Mouse (Mus musculus) CH12.LX (cell line): Measurements from ENCODE around the gene Mypop. TPM values are rescaled to one million over a fixed set of nuclear protein-coding genes. Genes with fewer than 3 reads are reported as not detected.
A peak's percentile ranks its signal among the peaks of the same experiment; 100 is the strongest.

Source experiments
- DNase-seq: peaks from one replicate; pipeline ENCODE4 v3.0.0-alpha.2; 2013; ENCODE audit errors: extremely low read depth
- H3K27ac ChIP-seq: 2 replicates; pipeline ENCODE4 v1.5.1; 2012; ENCODE audit warnings: low read depth, mild to moderate bottlenecking, control low read depth, moderate library complexity; ENCODE audit not compliant: insufficient read depth
- H3K27me3 ChIP-seq: replicated peaks from 2 replicates; pipeline ENCODE3; 2012; ENCODE audit warnings: inconsistent platforms
- H3K36me3 ChIP-seq, 2 experiments: replicated peaks in 1 of 2; 2 replicates each; pipeline versions ENCODE3 to v1.6.1; 2012; ENCODE audit warnings: inconsistent platforms in 1 of 2, low read length in 1 of 2, mild to moderate bottlenecking in 1 of 2, mixed read lengths in 1 of 2, moderate library complexity in 1 of 2; ENCODE audit not compliant: control insufficient read depth in 1 of 2, insufficient read depth in 1 of 2
- H3K4me1 ChIP-seq, 2 experiments: 2 replicates each; pipeline ENCODE4 v1.6.1; 2012; ENCODE audit warnings: inconsistent platforms in 1 of 2, moderate library complexity in 1 of 2; ENCODE audit not compliant: insufficient read depth in 2 of 2, control insufficient read depth in 1 of 2
- H3K4me2 ChIP-seq: 2 replicates; pipeline ENCODE4 v1.6.1; 2012; ENCODE audit warnings: low read depth, mild to moderate bottlenecking, control low read depth; ENCODE audit not compliant: poor library complexity, insufficient read depth, severe bottlenecking
- H3K4me3 ChIP-seq, 3 experiments: fragments of 150-350 bp in 1 of 3; sonication (generic) in 1 of 3; replicated peaks in 1 of 3; 2 replicates each; pipeline versions ENCODE3 to v1.5.1; 2011 to 2012; ENCODE audit warnings: low read depth in 2 of 3, low read length in 2 of 3, mild to moderate bottlenecking in 2 of 3, moderate library complexity in 2 of 3, control low read depth in 1 of 3, improper control_type of control experiment in 1 of 3, inconsistent platforms in 1 of 3, mixed read lengths in 1 of 3; ENCODE audit not compliant: poor library complexity in 1 of 3
- H3K79me2 ChIP-seq: replicated peaks from 2 replicates; pipeline ENCODE4 v1.6.1; 2012; ENCODE audit warnings: mild to moderate bottlenecking, moderate library complexity; ENCODE audit not compliant: control insufficient read depth, poor library complexity, insufficient read depth, severe bottlenecking; ENCODE audit errors: extremely low read depth
- H3K9ac ChIP-seq: 2 replicates; pipeline ENCODE4 v1.6.1; 2012; ENCODE audit warnings: low read depth, mild to moderate bottlenecking, control low read depth, moderate library complexity; ENCODE audit not compliant: insufficient read depth
- H3K9me3 ChIP-seq: replicated peaks from 2 replicates; pipeline ENCODE3; 2012; ENCODE audit warnings: low read length, inconsistent platforms, mixed read lengths
- BHLHE40 ChIP-seq: IDR thresholded peaks from 2 replicates; pipeline ENCODE4 v1.6.1; 2011; ENCODE audit warnings: mild to moderate bottlenecking, low read depth, low read length, improper control_type of control experiment
- GABPA ChIP-seq: IDR thresholded peaks from 2 replicates; pipeline ENCODE4 v1.6.1; 2012; ENCODE audit warnings: low read depth, low read length, improper control_type of control experiment, inconsistent platforms; ENCODE audit not compliant: insufficient replicate concordance
- MAX ChIP-seq: IDR thresholded peaks from 2 replicates; pipeline ENCODE4 v1.6.1; 2011; ENCODE audit warnings: low read length, improper control_type of control experiment
- MAZ ChIP-seq: IDR thresholded peaks from 2 replicates; pipeline ENCODE4 v1.6.1; 2012; ENCODE audit warnings: low read depth, mild to moderate bottlenecking, inconsistent platforms, low read length, improper control_type of control experiment, moderate library complexity
- NRF1 ChIP-seq: IDR thresholded peaks from 2 replicates; pipeline ENCODE4 v1.6.1; 2014; ENCODE audit warnings: low read depth, mild to moderate bottlenecking, inconsistent platforms, low read length, improper control_type of control experiment, moderate library complexity
- SIN3A ChIP-seq: IDR thresholded peaks from 2 replicates; pipeline ENCODE4 v1.6.1; 2012; ENCODE audit warnings: low read length, improper control_type of control experiment, inconsistent platforms
- TCF12 ChIP-seq: IDR thresholded peaks from 2 replicates; pipeline ENCODE4 v1.6.1; 2014; ENCODE audit warnings: low read depth, mild to moderate bottlenecking, inconsistent platforms, low read length, improper control_type of control experiment
- UBTF ChIP-seq: IDR thresholded peaks from 2 replicates; pipeline ENCODE4 v1.6.1; 2012; ENCODE audit warnings: low read depth, mild to moderate bottlenecking, inconsistent platforms, low read length, improper control_type of control experiment, moderate library complexity
- dilution Hi-C: fragments of 300-500 bp; cut with MboI; formaldehyde crosslinking; loops from 2 replicates; pipeline ENCODE4 v1.14.3; 2020; ENCODE audit warnings: low sequenced_read_pairs; ENCODE audit not compliant: extremely low pct_unique_long_range_greater_than_20kb, extremely low pct_ligation_motif_present
- in situ Hi-C: fragments of 300-500 bp; cut with MboI; formaldehyde crosslinking; loops from 3 replicates; pipeline ENCODE4 v1.14.3; 2019; ENCODE audit warnings: low sequenced_read_pairs, low pct_ligation_motif_present, low pct_unique_long_range_greater_than_20kb, mixed read lengths
- polyA plus RNA-seq: library from polyadenylated mRNA; unstranded; fragments of >175 nt; gene quantifications from 2 replicates; pipeline ENCODE4 v1.2.1, GENCODE M21; 2012; ENCODE audit warnings: low read depth; ENCODE audit not compliant: insufficient read length
- total RNA-seq, 2 experiments: library from RNA; depleted of rRNA; stranded (reverse); fragments of 300-350 nt in 1 of 2; fragments of >200 nt in 1 of 2; gene quantifications; 2 replicates each; pipeline ENCODE4 v1.2.3; 2012 to 2014

The Mypop gene
- total and polyA plus RNA-seq, 3 experiments: 1.2 to 4.7 (median 2.5) TPM

- no peak overlapping the region for H3K9ac ChIP-seq
- H3K4me1 ChIP-seq: peaks cover 0 to 17% of the 10 kb centered on the region in 2 experiments; a peak in 2 of 4 replicates
- no peaks in the 10 kb centered on the region for H3K9me3 ChIP-seq
- H3K36me3 ChIP-seq: no peaks in the 10 kb centered on the region
- no peaks in the 10 kb centered on the region for H3K79me2 ChIP-seq
- no peak overlapping the region for H3K27ac ChIP-seq
- no peak for TF ChIP-seq UBTF
- no peak for TF ChIP-seq MAZ
- TF ChIP-seq MAX: no peak
- TF ChIP-seq BHLHE40: no peak
- TF ChIP-seq GABPA: no peak
- dilution Hi-C loops (no loop called here), in situ Hi-C loops (no loop called here)
- H3K27me3 ChIP-seq: peaks cover 77% of the 10 kb centered on the region
- H3K4me2 ChIP-seq: 0 out of 2 replicates have a peak overlapping the region, but pooled peaks have one; percentile 5
- no peak for DNase-seq
- no peak overlapping the region for H3K4me3 ChIP-seq
Observed at GRCm38 (mm10) chr7:18942376-18942775, 48.7 kb upstream of the Mypop start.

DNA sequence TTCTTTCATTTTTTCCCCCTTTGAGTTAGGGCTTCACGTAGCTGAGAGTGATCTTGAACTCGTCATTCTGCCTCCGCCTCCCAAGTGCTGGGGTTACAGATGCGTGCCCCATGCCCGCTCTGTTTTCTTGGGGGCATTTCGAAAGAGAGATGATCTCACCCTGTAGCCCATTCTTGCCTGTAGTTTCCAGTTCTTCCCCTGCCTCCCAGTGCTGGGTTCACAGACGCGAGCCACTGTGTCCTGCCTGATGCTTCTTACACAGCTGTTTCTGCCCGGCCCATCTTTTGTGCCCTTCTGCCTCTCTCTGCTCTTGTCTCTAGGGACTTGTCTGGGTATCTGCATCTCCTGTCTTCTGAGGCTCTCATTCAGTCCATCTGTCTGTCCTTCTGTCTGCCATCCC is 48.2 kb upstream of the Mypop start:
- H3K9ac ChIP-seq: no peak overlapping the region
- no peak for DNase-seq
- peaks cover 80% of the 10 kb centered on the region for H3K27me3 ChIP-seq
- no peaks in the 10 kb centered on the region for H3K36me3 ChIP-seq
- H3K4me2 ChIP-seq: 0 out of 2 replicates have a peak overlapping the region, but pooled peaks have one; percentile 5
- in situ Hi-C loops (no loop called here), dilution Hi-C loops (no loop called here)
- TF ChIP-seq SIN3A: no peak
- H3K27ac ChIP-seq: no peak overlapping the region
- H3K4me3 ChIP-seq: no peak overlapping the region
- H3K9me3 ChIP-seq: no peaks in the 10 kb centered on the region
- peaks cover 0 to 17% of the 10 kb centered on the region in 2 experiments; a peak in 2 of 4 replicates for H3K4me1 ChIP-seq
- H3K79me2 ChIP-seq: no peaks in the 10 kb centered on the region

DNA sequence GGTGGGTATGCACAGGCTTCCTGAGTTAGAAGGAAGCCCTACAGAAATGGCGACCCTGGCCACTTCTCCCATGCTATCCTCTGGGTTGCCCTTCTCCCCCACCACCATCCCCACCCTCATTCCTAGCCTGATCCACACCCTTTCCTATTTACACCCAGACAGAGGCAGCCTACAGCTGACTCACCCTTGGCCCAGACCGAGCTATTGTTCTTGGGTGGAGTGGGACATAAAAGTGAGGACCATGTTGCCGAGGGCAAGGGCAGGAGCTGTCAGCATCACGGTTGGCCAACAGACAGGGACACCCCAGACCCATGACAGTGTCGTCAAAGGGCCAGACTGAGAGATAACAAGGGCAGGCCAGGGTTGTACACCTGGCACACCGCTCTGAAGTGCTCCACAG is 42.9 kb upstream of the Mypop start:
- H3K79me2 ChIP-seq: no peaks in the 10 kb centered on the region
- TF ChIP-seq NRF1 (no peak), SIN3A (no peak), TCF12 (no peak)
- peaks cover 66% of the 10 kb centered on the region for H3K27me3 ChIP-seq
- H3K36me3 ChIP-seq: no peaks in the 10 kb centered on the region
- dilution Hi-C loops (no loop called here), in situ Hi-C loops (no loop called here)
- no peak overlapping the region for H3K4me2 ChIP-seq
- H3K4me1 ChIP-seq: peaks cover 0 to 6% of the 10 kb centered on the region in 2 experiments; a peak in 1 of 4 replicates
- H3K4me3 ChIP-seq: no peak overlapping the region
- no peak overlapping the region for H3K27ac ChIP-seq
- no peak overlapping the region for H3K9ac ChIP-seq
- DNase-seq: no peak
- no peaks in the 10 kb centered on the region for H3K9me3 ChIP-seq
